17 mouse cellular contexts compared by ENCODE assay signal in genomic region chr12:40905650-40906338, GRCm38 (mm10).
"Had no signal": no experiment of that assay in that cellular context is flagged by ENCODE, and none has a peak within 500 bp of the region (broad histone marks: within the 10 kb centered on the region; RNA-seq: fewer than 3 reads in every experiment).

No protein-coding gene starts in this region.

- ATAC-seq: liver, postnatal 0 days had no signal

- H3K27ac ChIP-seq: kidney, postnatal 0 days; layer of hippocampus, adult 2 months; limb, embryonic 12.5 days; liver, embryonic 13.5 days; lung, embryonic 15.5 days; macrophage; midbrain, embryonic 12.5 days; neural tube, embryonic 13.5 days; stomach, embryonic 15.5 days had no signal

- DNase-seq: kidney, adult 9 months; kidney, postnatal 4 days; liver; liver, embryonic 13.5 days; liver, postnatal 0 days; lung, postnatal 14 days; right cerebral cortex, postnatal 14 days; thymus, postnatal 4 days had no signal

- H3K36me3 ChIP-seq: limb, embryonic 12.5 days; liver, embryonic 13.5 days; lung, embryonic 15.5 days; midbrain, embryonic 12.5 days; neural tube, embryonic 13.5 days; stomach, embryonic 15.5 days had no signal

- H3K9me3 ChIP-seq: limb, embryonic 12.5 days; liver, embryonic 13.5 days; lung, embryonic 15.5 days; midbrain, embryonic 12.5 days; neural tube, embryonic 13.5 days; stomach, embryonic 15.5 days had no signal

- H3K4me3 ChIP-seq: layer of hippocampus, adult 2 months; limb, embryonic 12.5 days; liver, embryonic 13.5 days; lung, embryonic 15.5 days; megakaryocyte, embryonic 14.5 days; midbrain, embryonic 12.5 days; neural tube, embryonic 13.5 days; stomach, embryonic 15.5 days had no signal

- H3K4me1 ChIP-seq: limb, embryonic 12.5 days; lung, embryonic 15.5 days; megakaryocyte, embryonic 14.5 days; midbrain, embryonic 12.5 days; neural tube, embryonic 13.5 days had no signal

- H3K4me2 ChIP-seq: limb, embryonic 12.5 days; liver, embryonic 13.5 days; lung, embryonic 15.5 days; midbrain, embryonic 12.5 days; neural tube, embryonic 13.5 days; stomach, embryonic 15.5 days had no signal

- H3K9ac ChIP-seq: limb, embryonic 12.5 days; liver, embryonic 13.5 days; liver, postnatal 0 days; lung, embryonic 15.5 days; midbrain, embryonic 12.5 days; neural tube, embryonic 13.5 days; stomach, embryonic 15.5 days had no signal

- H3K27me3 ChIP-seq: limb, embryonic 12.5 days; liver, embryonic 13.5 days; lung, embryonic 15.5 days; megakaryocyte, embryonic 14.5 days; midbrain, embryonic 12.5 days; neural tube, embryonic 13.5 days; stomach, embryonic 15.5 days had no signal
